Mouse (Mus musculus): ENCODE data around the gene Pcid2. TPM values are rescaled to one million over a fixed set of nuclear protein-coding genes. Genes with fewer than 3 reads are reported as not detected.
"Not testable (repeated sequence)": the region's sequence is repeated elsewhere in the genome, so short reads cannot be mapped to it uniquely, and the experiment has no call there.

Pcid2 gene
- polyA plus RNA-seq, 1 experiment, result 38.5 TPM

- no peak for DNase-seq (ENCODE audit: low read depth)
- TF ChIP-seq CTCF (IDR thresholded peaks at IDR 0.05; ENCODE audit: borderline replicate concordance, extremely low read depth, insufficient read depth, insufficient read length) (no peak), POLR2A (IDR thresholded peaks at IDR 0.05; ENCODE audit: borderline replicate concordance, extremely low read depth, insufficient read depth, insufficient read length, poor library complexity, severe bottlenecking) (no peak)
Measured at GRCm38 (mm10) chr8:13120882-13121665, 15.8 kb upstream of the Pcid2 start.

- no peak for DNase-seq (ENCODE audit: low read depth)
- no peak for TF ChIP-seq CTCF (IDR thresholded peaks at IDR 0.05; ENCODE audit: borderline replicate concordance, extremely low read depth, insufficient read depth, insufficient read length)
- TF ChIP-seq POLR2A (IDR thresholded peaks at IDR 0.05; ENCODE audit: borderline replicate concordance, extremely low read depth, insufficient read depth, insufficient read length, poor library complexity, severe bottlenecking), result no peak
Measured at GRCm38 (mm10) chr8:13118516-13118915, 13.3 kb upstream of the Pcid2 start.

DNA sequence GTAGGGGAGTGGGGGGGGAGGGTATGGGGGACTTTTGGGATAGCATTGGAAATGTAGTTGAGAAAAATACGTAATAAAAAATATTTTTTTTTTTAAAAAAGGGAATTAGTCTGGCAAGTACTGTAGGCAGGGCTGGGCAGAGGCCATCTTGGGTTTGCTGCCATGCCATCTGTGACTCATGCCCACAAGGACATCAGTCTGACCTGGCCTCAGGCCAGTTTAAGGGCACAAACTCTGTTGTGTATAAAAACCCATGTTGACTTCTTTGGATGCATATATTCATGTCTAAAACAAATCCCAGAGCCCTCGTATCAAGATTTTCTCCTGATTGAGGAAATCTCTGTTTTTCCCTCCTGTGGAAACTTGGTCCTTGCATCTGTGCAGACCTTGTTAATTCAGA is 11.8 kb upstream of the Pcid2 start:
- TF ChIP-seq POLR2A (IDR thresholded peaks at IDR 0.05; ENCODE audit: borderline replicate concordance, extremely low read depth, insufficient read depth, insufficient read length, poor library complexity, severe bottlenecking), result no peak
- TF ChIP-seq CTCF (IDR thresholded peaks at IDR 0.05; ENCODE audit: borderline replicate concordance, extremely low read depth, insufficient read depth, insufficient read length), result no peak
- no peak for DNase-seq (ENCODE audit: low read depth)

- no peak for TF ChIP-seq POLR2A (IDR thresholded peaks at IDR 0.05; ENCODE audit: borderline replicate concordance, extremely low read depth, insufficient read depth, insufficient read length, poor library complexity, severe bottlenecking)
- TF ChIP-seq CTCF (IDR thresholded peaks at IDR 0.05; ENCODE audit: borderline replicate concordance, extremely low read depth, insufficient read depth, insufficient read length), result no peak
- no peak for DNase-seq (ENCODE audit: low read depth)
Measured at GRCm38 (mm10) chr8:13113232-13113631, 8.0 kb upstream of the Pcid2 start.

- no peak for DNase-seq (ENCODE audit: low read depth)
- TF ChIP-seq POLR2A (IDR thresholded peaks at IDR 0.05; ENCODE audit: borderline replicate concordance, extremely low read depth, insufficient read depth, insufficient read length, poor library complexity, severe bottlenecking) (no peak), CTCF (IDR thresholded peaks at IDR 0.05; ENCODE audit: borderline replicate concordance, extremely low read depth, insufficient read depth, insufficient read length) (no peak)
Measured at GRCm38 (mm10) chr8:13111917-13112316, 6.7 kb upstream of the Pcid2 start.

GRCm38 (mm10) chr8:13109416-13109960 is 4.2 kb upstream of the Pcid2 start:
- TF ChIP-seq POLR2A (IDR thresholded peaks at IDR 0.05; ENCODE audit: borderline replicate concordance, extremely low read depth, insufficient read depth, insufficient read length, poor library complexity, severe bottlenecking), result no peak
- TF ChIP-seq CTCF (IDR thresholded peaks at IDR 0.05; ENCODE audit: borderline replicate concordance, extremely low read depth, insufficient read depth, insufficient read length), result no peak
- DNase-seq (ENCODE audit: low read depth), result no peak

- TF ChIP-seq POLR2A (IDR thresholded peaks at IDR 0.05; ENCODE audit: borderline replicate concordance, extremely low read depth, insufficient read depth, insufficient read length, poor library complexity, severe bottlenecking) (no peak), CTCF (IDR thresholded peaks at IDR 0.05; ENCODE audit: borderline replicate concordance, extremely low read depth, insufficient read depth, insufficient read length) (no peak)
- DNase-seq (ENCODE audit: low read depth), result no peak
Measured at GRCm38 (mm10) chr8:13108967-13109366, 3.7 kb upstream of the Pcid2 start.

DNA sequence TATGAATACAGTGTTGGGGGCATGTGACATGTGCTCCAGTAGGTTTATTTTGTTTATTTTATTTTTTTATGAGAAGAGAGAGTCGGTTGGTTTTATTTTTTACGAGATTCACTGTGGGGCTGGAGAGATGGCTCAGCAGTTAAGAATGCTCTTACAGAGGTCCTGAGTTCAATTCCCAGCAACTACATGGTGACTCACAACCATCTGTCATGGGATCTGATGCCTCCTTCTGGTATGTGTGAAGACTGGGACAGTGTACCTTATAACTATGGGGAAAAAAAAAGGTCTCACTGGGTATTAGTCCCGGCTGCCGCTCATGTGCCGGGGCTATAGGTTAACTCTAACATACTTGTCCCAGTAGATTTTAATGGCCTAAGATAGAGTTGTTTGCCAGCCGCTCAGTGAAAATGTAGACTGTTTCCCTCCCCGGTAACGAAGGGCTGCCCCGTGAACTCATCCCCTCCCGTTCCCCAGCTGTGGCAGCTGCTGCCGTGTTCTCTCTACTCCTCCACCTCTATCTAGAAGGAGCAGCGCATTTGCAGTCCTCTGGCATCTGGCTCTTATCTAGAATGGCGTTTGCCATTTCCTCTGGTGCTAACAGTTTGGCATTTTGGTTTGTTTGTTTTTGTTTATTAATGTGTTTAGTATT is 2.9 kb upstream of the Pcid2 start:
- TF ChIP-seq POLR2A (IDR thresholded peaks at IDR 0.05; ENCODE audit: borderline replicate concordance, extremely low read depth, insufficient read depth, insufficient read length, poor library complexity, severe bottlenecking), result no peak
- no peak for TF ChIP-seq CTCF (IDR thresholded peaks at IDR 0.05; ENCODE audit: borderline replicate concordance, extremely low read depth, insufficient read depth, insufficient read length)
- DNase-seq (ENCODE audit: low read depth), result no peak

DNA sequence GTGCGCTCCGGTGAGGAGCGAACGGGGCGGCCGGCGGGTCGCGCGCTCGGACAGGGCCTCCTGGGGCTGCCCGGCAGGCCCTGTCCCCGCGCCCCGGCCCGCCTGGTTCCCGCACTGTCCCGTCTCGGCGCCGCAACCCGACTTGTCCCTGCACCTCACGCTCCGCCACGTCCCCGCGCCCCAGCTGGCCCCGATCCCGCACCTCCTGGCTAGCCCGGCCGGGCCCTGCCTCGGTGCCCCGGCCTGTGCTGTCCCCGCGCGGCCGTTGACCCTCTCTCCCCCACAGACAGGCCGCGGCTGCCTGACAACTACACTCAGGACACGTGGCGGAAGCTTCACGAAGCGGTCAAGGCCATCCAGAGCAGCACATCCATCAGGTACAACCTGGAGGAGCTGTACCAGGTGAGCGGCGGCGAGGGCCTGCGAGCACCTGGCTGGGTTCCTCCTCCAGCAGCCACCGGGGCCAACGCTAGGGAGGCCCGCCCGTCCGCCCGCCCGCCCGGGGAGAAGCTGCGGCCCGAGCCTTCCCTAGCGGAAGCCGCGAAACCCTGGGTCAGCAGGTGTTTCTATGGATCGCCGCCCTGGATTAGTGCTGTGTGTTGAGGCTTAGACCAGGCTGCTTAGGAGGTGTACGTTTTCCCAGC is 771 bp upstream of the Pcid2 start:
- TF ChIP-seq CTCF (IDR thresholded peaks at IDR 0.05; ENCODE audit: borderline replicate concordance, extremely low read depth, insufficient read depth, insufficient read length) (no peak), POLR2A (IDR thresholded peaks at IDR 0.05; ENCODE audit: borderline replicate concordance, extremely low read depth, insufficient read depth, insufficient read length, poor library complexity, severe bottlenecking) (no peak)
- peak; percentile 45 for DNase-seq (ENCODE audit: low read depth)

- peak; percentile 97 for DNase-seq (ENCODE audit: low read depth)
- TF ChIP-seq POLR2A (IDR thresholded peaks at IDR 0.05; ENCODE audit: borderline replicate concordance, extremely low read depth, insufficient read depth, insufficient read length, poor library complexity, severe bottlenecking), result 0 out of 2 replicates have a peak, but pooled peaks have one; percentile 25
- TF ChIP-seq CTCF (IDR thresholded peaks at IDR 0.05; ENCODE audit: borderline replicate concordance, extremely low read depth, insufficient read depth, insufficient read length), result no peak
Measured at GRCm38 (mm10) chr8:13104691-13105086, 570 bp downstream of the Pcid2 start.

GRCm38 (mm10) chr8:13077542-13077941 is 27.7 kb downstream of the Pcid2 start:
- DNase-seq (ENCODE audit: low read depth), result no peak
- no peak for TF ChIP-seq POLR2A (IDR thresholded peaks at IDR 0.05; ENCODE audit: borderline replicate concordance, extremely low read depth, insufficient read depth, insufficient read length, poor library complexity, severe bottlenecking)
- TF ChIP-seq CTCF (IDR thresholded peaks at IDR 0.05; ENCODE audit: borderline replicate concordance, extremely low read depth, insufficient read depth, insufficient read length), result no peak

DNA sequence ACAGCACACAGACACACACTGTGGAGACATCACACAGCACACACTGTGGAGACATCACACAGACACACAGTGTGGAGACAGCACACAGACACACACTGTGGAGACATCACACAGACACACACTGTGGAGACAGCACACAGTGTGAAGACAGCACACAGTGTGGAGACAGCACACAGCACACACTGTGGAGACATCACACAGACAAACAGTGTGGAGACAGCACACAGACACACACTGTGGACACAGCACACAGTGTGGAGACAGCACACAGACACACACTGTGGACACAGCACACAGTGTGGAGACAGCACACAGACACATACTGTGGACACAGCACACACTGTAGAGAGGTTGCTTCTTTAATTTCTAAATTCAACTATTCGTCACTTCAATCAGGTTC is 29.7 kb downstream of the Pcid2 start:
- not testable (repeated sequence) for DNase-seq (ENCODE audit: low read depth)
